Mouse (Mus musculus) neural tube, embryonic 11.5 days (tissue): ENCODE results near the gene Unc13d. TPM values are rescaled to one million over a fixed set of nuclear protein-coding genes. Genes with fewer than 3 reads are reported as not detected.
A peak's percentile ranks its signal among the peaks of the same experiment; 100 is the strongest.
"Not testable (repeated sequence)": the region's sequence is repeated elsewhere in the genome, so short reads cannot be mapped to it uniquely, and the experiment has no call there.

Experiments
- ATAC-seq: fragments of 200-750 bp; cut with Nextera tagmentation; 2 replicates; pipeline ENCODE4 v1.8.0; 2017; ENCODE audit warnings: moderate number of reproducible peaks, mild to moderate bottlenecking, moderate TSS enrichment, moderate library complexity; ENCODE audit not compliant: insufficient read depth, low FRiP score, low TSS enrichment
- DNase-seq: peaks from one replicate; pipeline ENCODE4 v3.0.0-alpha.2; 2015; ENCODE audit warnings: low spot score
- H3K27ac ChIP-seq: fragments of 300-500 bp; sonication (generic); 2 replicates; pipeline ENCODE4 v1.5.1; 2014; ENCODE audit warnings: low read depth, mild to moderate bottlenecking, low read length
- H3K27me3 ChIP-seq: fragments of 300-500 bp; sonication (generic); 2 replicates; pipeline ENCODE4 v1.6.1; 2014; ENCODE audit warnings: mild to moderate bottlenecking, low read length, mixed read lengths; ENCODE audit not compliant: control insufficient read depth, insufficient read depth
- H3K36me3 ChIP-seq: fragments of 300-500 bp; sonication (generic); 2 replicates; pipeline ENCODE4 v1.6.1; 2014; ENCODE audit warnings: mild to moderate bottlenecking, low read length, moderate library complexity, mixed read lengths; ENCODE audit not compliant: control insufficient read depth, insufficient read depth
- H3K4me1 ChIP-seq: fragments of 300-500 bp; sonication (generic); 2 replicates; pipeline ENCODE4 v1.6.1; 2014; ENCODE audit warnings: low read length, mixed read lengths; ENCODE audit not compliant: control insufficient read depth, insufficient read depth
- H3K4me2 ChIP-seq: fragments of 300-500 bp; sonication (generic); 2 replicates; pipeline ENCODE4 v1.6.1; 2014; ENCODE audit warnings: low read depth, mild to moderate bottlenecking, moderate library complexity
- H3K4me3 ChIP-seq: fragments of 300-500 bp; sonication (generic); 2 replicates; pipeline ENCODE4 v1.5.1; 2014; ENCODE audit warnings: low read depth, low read length
- H3K9ac ChIP-seq: fragments of 300-500 bp; sonication (generic); 2 replicates; pipeline ENCODE4 v1.6.1; 2014; ENCODE audit warnings: mild to moderate bottlenecking, low read length
- H3K9me3 ChIP-seq: fragments of 300-500 bp; sonication (generic); 2 replicates; pipeline ENCODE4 v1.6.1; 2016; ENCODE audit warnings: low read length; ENCODE audit not compliant: control insufficient read depth
- WGBS: fragments of 180-500 bp; shearing (Covaris S2); extraction: QIAGEN DNeasy Blood & Tissue Kit; methylation state at CpG from one replicate; pipeline ENCODE4 v1.1.7; 2014; 5-methylcytosine and 5-hydroxymethylcytosine counted together
- polyA plus RNA-seq: library from polyadenylated mRNA; unstranded; fragments of >200 nt; fragmentation: Nextera tagmentation; extraction: Ambion mirVana; gene quantifications from 2 replicates; pipeline ENCODE4 v1.2.1, GENCODE M21; 2014

Gene Unc13d
- 1.3 and 1.5 TPM in 2 replicates for polyA plus RNA-seq

DNA sequence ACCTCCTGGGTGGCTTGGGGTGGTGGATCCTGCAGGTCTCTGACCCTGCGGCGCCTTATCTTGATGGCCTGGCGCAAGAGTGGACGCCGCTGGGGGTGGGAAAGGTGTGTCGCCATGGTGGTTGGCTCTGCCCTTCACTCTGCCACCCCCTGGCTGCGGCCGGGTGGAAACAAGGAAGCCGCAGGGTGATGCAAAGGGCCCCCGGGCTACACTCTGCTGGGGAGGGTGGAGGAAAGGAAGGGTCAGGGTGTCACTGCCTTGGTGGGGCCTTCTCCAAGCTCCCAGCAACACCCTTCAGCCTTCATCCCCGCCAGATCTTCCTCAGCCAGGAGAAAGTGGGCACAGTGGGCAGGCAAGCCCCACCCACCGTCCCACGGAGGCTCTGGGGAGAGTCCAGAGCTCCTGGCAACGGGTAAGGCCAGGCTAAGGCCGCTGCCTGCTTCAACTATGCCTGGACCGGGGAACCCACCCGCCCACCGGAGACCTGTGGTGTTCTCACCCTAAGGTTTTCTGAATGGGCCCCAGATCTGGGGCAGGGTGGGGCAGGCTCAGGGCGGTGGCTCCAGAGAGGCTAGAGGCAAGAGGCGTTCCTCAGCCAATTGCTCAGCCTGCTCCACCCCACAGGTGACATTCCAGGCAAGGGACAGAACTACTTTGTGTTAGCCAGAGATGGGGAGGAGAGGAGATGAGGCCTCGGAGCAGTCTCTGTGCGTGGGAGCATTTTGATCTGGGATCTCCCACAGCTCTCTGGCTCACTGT is at the start of gene Unc13d:
Unc13d (minus strand) TSS at position 516 of the 759 bp plus-strand sequence.
- ATAC-seq = no peak
- peaks cover 13% of the 10 kb centered on the region for H3K4me1 ChIP-seq

GRCm38 (mm10) chr11:116126261-116126660 is 48.5 kb upstream of the Unc13d start:
- Histone ChIP-seq H3K4me3 (no peak overlapping the region), H3K27me3 (no peaks in the 10 kb centered on the region), H3K4me1 (peaks cover 14% of the 10 kb centered on the region), H3K27ac (no peak overlapping the region), H3K4me2 (no peak overlapping the region), H3K36me3 (no peaks in the 10 kb centered on the region; the same call in 1 of the 2 replicates), H3K9ac (no peak overlapping the region), H3K9me3 (no peaks in the 10 kb centered on the region)
- DNase-seq (no peak), ATAC-seq (no peak)
- 96% methylated on average over 15 of the region's 15 CpGs for WGBS

More for the DNA sequence above, at the start of gene Unc13d:
- H3K4me2 ChIP-seq = peak within 1 kb of the TSS; percentile 58
- peaks cover 8% of the 10 kb centered on the region for H3K36me3 ChIP-seq
- H3K27me3 ChIP-seq = no peaks in the 10 kb centered on the region
- peak; percentile 9 for DNase-seq
- no peaks in the 10 kb centered on the region for H3K9me3 ChIP-seq
- WGBS = 72% methylated on average over 22 of the region's 22 CpGs
- peak within 1 kb of the TSS; percentile 70 for H3K27ac ChIP-seq
- peak within 1 kb of the TSS; percentile 21 for H3K4me3 ChIP-seq
- H3K9ac ChIP-seq = peak within 1 kb of the TSS; percentile 53

DNA sequence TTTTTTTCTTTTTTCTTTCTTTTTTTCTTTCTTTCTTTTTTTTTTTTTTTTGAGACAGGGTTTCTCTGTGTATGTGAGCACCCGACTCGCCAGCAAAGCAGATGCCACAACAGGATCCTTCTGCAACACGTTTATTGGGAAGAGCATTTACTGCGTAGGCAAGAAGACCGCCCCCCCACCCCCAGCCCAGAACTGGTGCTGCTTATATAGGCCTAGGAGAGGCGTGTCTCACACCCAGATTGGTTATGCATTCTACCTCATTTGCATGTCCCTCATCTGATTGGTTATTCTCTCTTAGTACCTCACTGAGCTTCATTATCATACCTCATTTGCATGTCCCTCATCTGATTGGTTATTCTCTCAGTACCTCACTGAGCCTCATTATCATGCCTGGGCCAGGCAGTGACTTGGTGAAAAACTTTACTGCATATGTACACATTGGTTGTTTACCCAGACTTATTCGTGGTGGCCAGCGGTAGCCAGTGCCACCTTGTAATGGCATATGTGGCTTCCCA is 44.0 kb upstream of the Unc13d start:
- not testable (repeated sequence) for H3K36me3 ChIP-seq, H3K9me3 ChIP-seq, ATAC-seq, H3K4me1 ChIP-seq, H3K27me3 ChIP-seq, H3K9ac ChIP-seq, H3K4me2 ChIP-seq, DNase-seq, H3K27ac ChIP-seq, H3K4me3 ChIP-seq
- WGBS = 90% methylated on average over 8 of the region's 8 CpGs

DNA sequence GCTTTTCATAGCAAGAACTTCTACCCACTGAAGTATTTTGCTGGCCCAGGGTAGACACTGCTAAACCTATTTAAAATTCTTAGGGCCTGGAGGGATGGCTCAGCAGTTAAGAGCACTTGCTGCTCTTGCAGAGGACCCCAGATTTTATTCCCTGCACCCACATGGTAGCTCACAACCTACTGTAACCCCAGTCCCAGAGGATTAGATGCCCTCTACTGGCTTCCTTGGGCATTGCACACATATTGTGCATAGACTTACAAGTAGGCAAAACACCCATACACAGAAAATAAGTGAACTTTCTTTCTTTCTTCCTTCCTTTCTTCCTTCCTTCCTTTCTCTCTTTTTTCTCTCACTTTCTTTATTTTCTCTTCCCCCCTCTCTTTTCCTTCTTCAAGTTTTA is 40.1 kb upstream of the Unc13d start:
- no peak overlapping the region for H3K4me3 ChIP-seq

DNA sequence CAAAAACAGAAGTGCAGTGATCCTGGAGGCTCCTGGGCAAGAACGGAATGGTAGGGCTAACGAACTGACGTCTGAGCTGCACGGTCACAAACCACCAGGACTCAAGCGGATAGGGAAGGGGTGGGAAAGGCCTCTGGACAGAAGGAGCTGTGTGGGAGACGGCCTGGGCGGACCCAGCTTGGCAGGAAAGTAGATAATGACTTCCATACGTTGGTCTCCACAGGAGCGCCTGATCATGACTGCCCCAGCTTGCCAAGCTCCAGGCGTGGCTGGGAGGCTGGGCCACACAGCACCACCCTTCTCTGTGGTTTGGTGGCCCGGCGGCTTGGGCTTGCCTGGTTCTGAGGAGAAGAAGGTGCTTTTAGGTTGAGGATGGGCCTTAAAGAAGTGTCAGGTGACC is 39.5 kb upstream of the Unc13d start:
- Histone ChIP-seq H3K9ac (no peak overlapping the region), H3K4me2 (no peak overlapping the region), H3K36me3 (no peaks in the 10 kb centered on the region), H3K27ac (no peak overlapping the region), H3K4me3 (no peak overlapping the region), H3K27me3 (no peaks in the 10 kb centered on the region), H3K9me3 (no peaks in the 10 kb centered on the region), H3K4me1 (no peaks in the 10 kb centered on the region)
- DNase-seq (no peak), ATAC-seq (no peak)
- WGBS = 67% methylated on average over 12 of the region's 12 CpGs

More for the DNA sequence above, 40.1 kb upstream of the Unc13d start:
- Histone ChIP-seq H3K4me2 (no peak overlapping the region), H3K9ac (no peak overlapping the region), H3K9me3 (no peaks in the 10 kb centered on the region), H3K36me3 (no peaks in the 10 kb centered on the region), H3K4me1 (no peaks in the 10 kb centered on the region), H3K27me3 (no peaks in the 10 kb centered on the region), H3K27ac (no peak overlapping the region)
- no peak for ATAC-seq
- DNase-seq = no peak

DNA sequence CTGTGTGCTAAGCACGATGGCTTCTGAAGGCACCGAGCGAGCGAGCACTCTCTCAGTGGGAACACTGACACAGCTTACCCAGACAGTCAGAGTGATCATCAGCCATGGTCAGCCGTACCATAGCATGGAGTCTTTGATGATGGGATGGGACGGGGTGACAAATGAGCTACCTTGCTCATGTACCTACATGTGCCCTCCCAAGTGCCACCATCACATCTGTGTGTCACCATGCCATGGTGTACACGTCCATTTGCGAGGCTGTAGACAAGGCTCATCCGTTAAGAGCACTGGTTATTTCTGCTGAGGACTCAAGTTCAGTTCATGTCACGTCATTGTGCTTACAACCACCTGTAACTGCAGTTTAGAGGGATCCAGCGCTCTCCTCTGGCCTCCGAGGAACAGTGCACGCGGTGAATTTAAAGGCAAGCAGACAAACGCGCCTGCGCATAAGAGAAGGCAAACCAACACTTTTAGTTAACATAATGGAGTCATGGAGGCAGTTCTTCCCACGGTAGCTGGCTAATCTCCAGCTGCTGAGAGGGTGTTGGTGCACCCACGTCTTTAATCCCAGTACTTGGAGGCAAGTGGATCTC is 33.9 kb upstream of the Unc13d start:
- Histone ChIP-seq H3K9me3 (no peaks in the 10 kb centered on the region), H3K27me3 (peaks cover 46% of the 10 kb centered on the region), H3K4me1 (no peaks in the 10 kb centered on the region; the same call in 1 of the 2 replicates), H3K36me3 (no peaks in the 10 kb centered on the region), H3K9ac (no peak overlapping the region), H3K4me3 (no peak overlapping the region), H3K4me2 (no peak overlapping the region), H3K27ac (no peak overlapping the region)
- ATAC-seq = no peak
- DNase-seq = no peak
- WGBS = 83% methylated on average over 19 of the region's 19 CpGs

GRCm38 (mm10) chr11:116111067-116111466 is 33.3 kb upstream of the Unc13d start:
- H3K4me2 ChIP-seq = no peak overlapping the region
- H3K4me3 ChIP-seq = no peak overlapping the region
- no peaks in the 10 kb centered on the region for H3K9me3 ChIP-seq
- 76% methylated on average over 4 of the region's 4 CpGs for WGBS
- DNase-seq (no peak), ATAC-seq (no peak)
- H3K4me1 ChIP-seq = peaks cover 3% of the 10 kb centered on the region
- H3K9ac ChIP-seq = no peak overlapping the region
- peaks cover 51% of the 10 kb centered on the region for H3K27me3 ChIP-seq
- no peaks in the 10 kb centered on the region for H3K36me3 ChIP-seq
- no peak overlapping the region for H3K27ac ChIP-seq

DNA sequence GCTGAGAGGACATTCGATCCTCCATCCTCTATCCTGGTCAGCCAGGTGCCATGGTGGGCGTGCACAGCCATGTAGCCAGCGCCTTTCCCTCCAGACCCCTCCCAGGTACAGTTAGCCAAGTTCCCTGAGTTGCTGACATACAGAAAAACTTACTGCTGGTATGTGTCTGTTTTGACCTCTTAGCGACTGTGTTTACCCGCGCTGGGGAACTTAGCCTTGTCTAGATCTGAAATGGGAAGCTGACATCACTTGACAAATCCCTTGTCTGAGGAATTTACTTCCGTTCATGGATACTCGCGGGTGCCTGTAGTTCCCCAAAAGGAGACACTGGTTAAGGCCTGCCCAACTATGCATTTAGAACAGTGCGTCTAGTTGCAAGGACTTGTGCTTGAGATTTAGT is 32.8 kb upstream of the Unc13d start:
- H3K9me3 ChIP-seq = no peaks in the 10 kb centered on the region
- H3K9ac ChIP-seq = no peak overlapping the region
- WGBS = 32% methylated on average over 10 of the region's 10 CpGs
- ATAC-seq (no peak), DNase-seq (no peak)
- peaks cover 5% of the 10 kb centered on the region for H3K4me1 ChIP-seq
- no peak overlapping the region for H3K4me3 ChIP-seq
- no peak overlapping the region for H3K27ac ChIP-seq
- no peaks in the 10 kb centered on the region for H3K36me3 ChIP-seq
- H3K4me2 ChIP-seq = no peak overlapping the region; the same call in 1 of the 2 replicates
- peaks cover 56% of the 10 kb centered on the region for H3K27me3 ChIP-seq
